Mouse (Mus musculus) erythroblast, embryonic 14.5 days (primary cell): Measurements from ENCODE around the gene Pgap2.

Source experiments
- GATA1 ChIP-seq: IDR thresholded peaks from 2 replicates; pipeline ENCODE4 v1.6.1; 2012; ENCODE audit warnings: low read length, inconsistent platforms, mixed read lengths
- TAL1 ChIP-seq: IDR thresholded peaks from 3 replicates; pipeline ENCODE4 v1.6.1; 2012; ENCODE audit warnings: low read length, inconsistent platforms, mixed read lengths

DNA sequence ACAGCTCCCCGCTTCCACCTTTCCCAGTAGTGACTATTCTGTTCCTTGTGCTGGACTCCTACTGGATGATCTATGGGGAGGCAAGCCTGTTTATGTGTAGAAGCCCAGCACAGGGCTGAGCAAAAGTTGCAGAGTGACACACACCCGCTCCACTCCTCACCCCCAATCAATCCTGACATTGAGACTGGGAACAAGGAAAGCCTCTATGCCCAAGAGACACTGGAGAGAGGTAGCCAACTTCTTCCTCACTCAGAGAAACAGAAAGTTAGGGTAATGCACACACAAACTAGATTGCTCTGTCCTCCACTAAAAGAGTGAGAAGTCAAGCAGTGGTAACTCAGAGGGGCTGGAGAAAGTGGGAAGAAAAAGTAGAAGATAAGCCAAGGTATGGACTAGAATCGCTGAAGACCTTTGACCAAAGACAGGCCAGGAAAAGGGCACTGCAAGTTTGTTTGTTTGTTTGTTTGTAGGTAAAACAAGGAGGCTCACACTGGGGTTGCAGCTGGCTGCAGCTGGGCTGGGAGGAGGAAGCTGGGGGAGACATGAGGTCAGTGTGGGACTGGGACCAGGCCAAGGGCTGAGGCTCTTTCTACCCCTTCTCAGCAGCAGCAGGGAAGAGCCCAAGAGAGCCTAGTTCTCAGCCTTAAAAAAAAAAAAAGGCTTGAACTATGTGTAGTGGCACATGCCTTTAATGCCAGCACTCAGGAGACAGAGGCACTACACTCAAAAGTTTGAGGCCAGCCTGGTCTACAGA is 35.0 kb downstream of the Pgap2 start:
- TF ChIP-seq TAL1, result no peak
- TF ChIP-seq GATA1, result no peak
